Mouse (Mus musculus) T-helper 2 cell (primary cell): ENCODE data around the gene Pcsk4.

ENCODE experiments used
- in situ Hi-C: fragments of 300-600 bp; cut with MboI, MseI; formaldehyde crosslinking; loops from one replicate; pipeline ENCODE4 v1.15.1; 2025; ENCODE audit warnings: high pct_unique_total_duplicates

Pcsk4 gene

GRCm38 (mm10) chr10:80323261-80324119 lies 5.8 kb downstream of the Pcsk4 start:
- in situ Hi-C loops = no loop called here

GRCm38 (mm10) chr10:80322811-80323211 lies 6.5 kb downstream of the Pcsk4 start:
- in situ Hi-C loops = no loop called here

DNA sequence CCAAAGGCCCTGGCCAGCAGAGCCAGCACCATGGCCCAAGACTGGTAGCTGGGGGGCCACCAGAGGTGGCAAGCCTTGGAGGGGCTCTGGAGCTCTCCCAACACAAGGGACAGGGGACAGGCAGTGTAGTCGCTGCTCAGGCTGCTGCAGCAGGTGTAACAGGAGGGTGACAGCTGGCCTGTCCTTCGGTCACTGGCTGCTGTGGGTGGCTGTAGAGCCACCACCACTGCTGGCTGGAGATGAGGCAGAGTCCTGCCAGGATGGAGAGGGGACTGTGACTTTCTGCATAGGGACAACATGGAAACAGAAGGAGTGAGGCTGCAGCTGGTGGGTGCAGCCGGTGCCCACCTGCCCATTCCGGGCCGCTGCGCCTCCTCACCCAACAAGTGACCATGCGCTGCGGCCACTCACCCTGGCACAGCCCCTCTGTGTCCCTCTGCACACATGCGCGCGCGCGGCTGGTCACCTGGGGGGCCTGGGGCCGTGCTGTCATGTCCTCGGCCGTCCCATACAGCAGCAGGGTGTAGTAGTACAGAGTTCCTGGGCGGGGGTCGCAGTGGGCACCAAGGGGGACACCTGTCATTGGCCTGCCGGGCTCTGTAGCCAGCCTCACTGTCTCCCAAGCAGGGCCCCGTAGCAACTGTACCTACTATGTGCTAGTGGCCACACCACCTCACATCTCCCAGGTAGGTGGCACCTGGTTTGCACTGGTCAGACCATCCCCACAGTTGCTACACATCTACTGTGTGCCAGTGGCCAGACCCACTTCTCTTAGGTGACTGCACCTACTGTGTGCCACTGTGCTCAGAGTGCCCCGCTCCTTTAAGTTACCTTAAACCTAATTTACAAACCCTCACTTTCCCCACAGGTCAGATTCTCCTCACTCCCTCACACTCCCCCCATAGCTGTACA lies 7.4 kb downstream of the Pcsk4 start:
- in situ Hi-C loops = no loop called here

DNA sequence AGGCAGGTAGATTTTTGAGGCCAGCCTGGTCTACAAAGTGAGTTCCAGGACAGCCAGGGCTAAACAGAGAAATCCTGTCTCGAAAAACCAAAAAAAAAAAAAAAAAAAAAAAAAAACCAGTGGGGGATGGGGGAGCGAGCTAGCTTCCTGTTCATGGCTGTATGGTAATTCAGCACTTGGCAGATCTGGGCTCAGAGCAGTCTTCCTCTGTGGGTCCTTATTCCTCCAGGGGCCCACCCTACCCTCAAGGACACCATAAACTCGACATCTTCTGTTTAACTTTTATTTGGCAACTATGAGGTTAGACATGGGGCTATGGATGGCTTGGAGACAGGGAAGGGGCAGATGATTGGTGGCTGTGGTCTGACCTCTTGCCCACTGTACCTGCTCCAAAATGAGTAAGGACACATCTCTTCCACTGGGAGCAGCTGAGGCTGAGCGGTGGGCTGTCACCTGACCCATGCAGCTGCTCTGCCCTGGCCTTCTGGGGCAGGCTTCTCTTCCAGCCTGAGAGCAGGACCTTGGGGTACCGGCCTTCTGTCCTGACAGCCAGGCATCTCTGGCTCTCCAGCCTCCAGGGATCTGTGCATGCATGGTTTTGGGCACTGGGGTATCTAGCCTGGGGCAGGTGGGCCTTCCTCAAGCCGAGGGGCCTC lies 8.2 kb downstream of the Pcsk4 start:
- in situ Hi-C loops = no loop called here

- in situ Hi-C loops = no loop called here
Measured at GRCm38 (mm10) chr10:80320340-80320760, 8.9 kb downstream of the Pcsk4 start, which contains the start of gene 2310011J03Rik. Gene 2310011J03Rik, minus strand, starts transcription at chr10:80320537.

GRCm38 (mm10) chr10:80317011-80317410 lies 12.3 kb downstream of the Pcsk4 start:
- in situ Hi-C loops = no loop called here

DNA sequence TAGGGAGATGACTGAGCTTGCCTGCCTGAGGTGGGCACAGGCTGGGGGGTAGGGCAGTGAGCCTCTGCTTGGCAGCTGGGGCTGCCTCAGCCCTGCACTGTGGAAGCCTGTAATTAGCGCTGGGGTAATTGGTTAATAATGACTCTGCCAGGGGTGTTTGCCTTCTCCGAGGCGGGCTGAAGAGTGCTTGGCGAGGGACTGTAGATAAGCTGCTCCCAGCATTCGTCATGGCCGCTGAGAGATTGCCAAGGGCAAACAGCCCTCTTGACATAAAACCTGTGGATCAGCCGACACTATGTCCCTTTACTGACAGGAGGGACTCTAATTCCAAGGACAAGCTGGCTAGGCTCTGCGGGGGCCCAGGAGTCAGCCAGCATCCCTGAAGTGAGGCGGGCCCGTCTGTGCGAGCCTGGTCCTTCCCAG lies 12.9 kb downstream of the Pcsk4 start:
- in situ Hi-C loops = no loop called here

GRCm38 (mm10) chr10:80315315-80315714 lies 14.0 kb downstream of the Pcsk4 start:
- in situ Hi-C loops = no loop called here

DNA sequence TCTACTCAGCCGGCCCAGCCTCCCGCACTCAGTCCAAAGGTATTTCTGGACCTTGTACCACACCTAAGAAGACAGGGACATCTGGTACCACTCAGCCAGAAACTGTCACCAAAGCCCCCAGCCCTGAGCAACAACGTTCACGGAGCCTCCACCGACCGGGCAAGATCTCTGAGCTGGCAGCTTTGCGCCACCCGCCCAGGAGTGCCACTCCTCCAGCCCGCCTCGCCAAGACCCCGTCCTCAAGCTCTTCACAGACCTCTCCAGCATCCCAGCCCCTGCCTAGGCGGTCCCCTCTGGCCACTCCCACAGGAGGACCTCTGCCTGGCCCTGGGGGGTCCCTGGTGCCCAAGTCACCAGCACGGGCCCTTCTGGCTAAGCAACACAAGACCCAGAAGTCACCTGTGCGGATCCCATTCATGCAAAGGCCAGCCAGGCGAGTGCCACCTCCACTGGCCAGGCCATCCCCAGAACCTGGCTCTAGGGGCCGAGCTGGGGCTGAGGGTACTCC lies 14.8 kb downstream of the Pcsk4 start:
- in situ Hi-C loops = no loop called here

GRCm38 (mm10) chr10:80313627-80314201 lies 15.6 kb downstream of the Pcsk4 start:
- in situ Hi-C loops = no loop called here

DNA sequence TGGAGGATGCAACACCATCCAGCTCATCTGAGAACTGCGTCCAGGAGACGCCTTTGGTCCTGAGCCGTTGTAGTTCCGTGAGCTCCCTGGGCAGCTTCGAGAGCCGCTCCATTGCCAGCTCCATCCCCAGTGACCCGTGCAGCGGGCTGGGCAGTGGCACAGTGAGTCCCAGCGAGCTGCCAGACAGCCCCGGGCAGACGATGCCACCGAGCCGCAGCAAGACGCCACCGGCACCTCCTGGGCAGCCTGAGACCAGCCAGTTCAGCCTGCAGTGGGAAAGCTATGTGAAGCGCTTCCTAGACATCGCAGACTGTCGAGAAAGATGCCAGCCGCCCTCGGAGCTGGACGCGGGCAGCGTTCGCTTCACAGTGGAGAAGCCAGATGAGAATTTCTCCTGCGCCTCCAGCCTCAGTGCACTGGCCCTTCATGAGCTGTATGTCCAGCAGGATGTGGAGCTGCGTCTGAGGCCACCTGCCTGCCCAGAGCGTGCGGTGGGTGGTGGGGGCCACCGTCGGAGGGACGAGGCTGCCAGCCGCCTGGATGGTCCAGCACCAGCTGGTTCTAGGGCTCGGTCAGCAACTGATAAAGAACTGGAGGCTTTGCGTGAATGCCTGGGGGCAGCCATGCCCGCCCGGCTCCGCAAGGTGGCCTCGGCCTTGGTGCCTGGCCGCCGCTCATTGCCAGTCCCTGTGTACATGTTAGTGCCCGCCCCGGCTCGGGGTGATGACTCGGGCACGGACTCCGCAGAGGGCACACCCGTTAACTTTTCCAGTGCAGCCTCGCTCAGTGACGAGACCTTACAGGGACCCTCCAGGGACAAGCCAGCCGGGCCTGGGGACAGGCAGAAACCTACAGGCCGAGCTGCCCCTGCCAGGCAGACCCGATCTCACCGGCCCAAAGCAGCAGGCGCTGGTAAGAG lies 16.5 kb downstream of the Pcsk4 start:
- in situ Hi-C loops = no loop called here

DNA sequence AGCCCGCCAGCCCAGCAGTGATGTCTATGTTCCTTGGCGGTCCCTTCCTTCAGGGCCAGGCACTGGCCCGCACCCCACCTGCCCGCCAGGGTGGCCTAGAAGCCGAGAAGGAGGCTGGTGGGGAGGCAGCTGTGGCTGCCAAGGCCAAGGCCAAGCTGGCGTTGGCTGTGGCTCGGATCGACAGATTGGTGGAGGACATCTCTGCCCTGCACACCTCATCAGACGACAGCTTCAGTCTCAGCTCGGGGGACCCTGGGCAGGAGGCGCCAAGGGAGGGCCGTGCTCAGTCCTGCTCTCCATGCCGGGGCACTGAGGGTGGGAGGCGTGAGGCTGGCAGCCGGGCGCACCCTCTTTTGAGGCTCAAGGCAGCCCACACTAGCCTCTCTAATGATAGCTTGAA lies 17.7 kb downstream of the Pcsk4 start:
- in situ Hi-C loops = no loop called here

DNA sequence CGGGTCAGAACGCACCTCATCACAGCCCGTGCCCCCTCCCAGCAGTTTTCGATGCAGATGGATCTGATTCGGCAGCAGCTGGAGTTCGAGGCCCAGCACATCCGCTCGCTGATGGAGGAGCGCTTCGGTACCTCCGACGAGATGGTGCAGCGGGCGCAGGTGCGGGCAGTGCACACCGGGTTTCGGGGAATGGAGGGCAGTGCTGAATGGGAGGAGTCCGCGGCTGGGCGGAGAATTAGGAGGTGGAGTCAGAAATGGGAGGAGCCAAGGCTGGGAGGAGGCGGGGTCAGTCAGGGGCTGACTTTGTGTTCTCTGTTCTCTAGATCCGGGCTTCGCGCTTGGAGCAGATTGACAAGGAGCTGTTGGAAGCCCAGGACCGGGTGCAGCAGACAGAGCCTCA lies 24.4 kb downstream of the Pcsk4 start:
- in situ Hi-C loops = no loop called here

DNA sequence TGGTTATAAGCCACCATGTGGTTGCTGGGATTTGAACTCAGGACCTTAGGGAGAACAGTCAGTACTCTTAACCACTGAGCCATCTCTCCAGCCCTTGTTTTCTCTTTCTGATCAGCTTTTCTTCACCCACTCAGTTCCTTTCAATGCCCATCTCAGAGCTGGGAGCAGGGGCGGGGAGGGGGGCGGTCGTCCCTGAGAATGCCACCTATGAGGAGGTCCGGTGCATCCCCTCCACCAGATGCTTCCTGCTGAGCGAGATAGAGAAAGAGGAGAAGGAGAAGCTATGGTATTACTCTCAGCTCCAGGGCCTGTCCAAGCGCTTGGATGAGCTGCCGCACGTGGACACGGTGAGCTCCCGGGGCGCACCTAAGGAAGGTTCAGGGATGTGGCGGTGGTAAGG lies 24.8 kb downstream of the Pcsk4 start:
- in situ Hi-C loops = no loop called here

GRCm38 (mm10) chr10:80302471-80302881 lies 26.8 kb downstream of the Pcsk4 start:
- in situ Hi-C loops = no loop called here

GRCm38 (mm10) chr10:80302082-80302355 lies 27.3 kb downstream of the Pcsk4 start:
- in situ Hi-C loops = no loop called here

- in situ Hi-C loops = no loop called here
Measured at GRCm38 (mm10) chr10:80301256-80302081, 27.8 kb downstream of the Pcsk4 start.

DNA sequence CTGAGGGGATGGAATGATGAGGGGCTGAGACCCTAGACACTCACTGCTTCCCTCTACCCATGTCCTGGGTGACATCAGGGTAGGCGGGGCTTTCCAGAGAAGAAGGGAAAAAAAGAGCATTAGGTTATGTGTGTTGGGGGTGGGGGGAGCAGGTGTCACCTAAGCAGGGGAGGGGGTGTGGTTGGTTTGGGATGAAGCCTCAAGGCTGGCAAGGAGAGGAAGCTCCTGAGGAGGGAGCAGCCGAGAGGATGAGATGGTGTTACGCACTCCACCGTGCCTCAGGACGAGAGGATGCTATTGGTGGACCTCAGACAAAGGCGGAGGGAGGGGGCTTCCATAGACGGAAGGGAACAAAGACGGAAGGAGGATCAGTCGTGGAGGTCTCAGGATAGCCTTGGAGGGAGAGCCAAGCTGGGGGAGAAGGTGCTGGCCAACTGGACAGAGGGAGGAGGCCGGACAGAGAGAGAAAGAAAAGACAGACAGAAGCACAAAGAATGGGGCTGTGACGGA lies 28.6 kb downstream of the Pcsk4 start:
- in situ Hi-C loops = no loop called here

- in situ Hi-C loops = no loop called here
Measured at GRCm38 (mm10) chr10:80299824-80300223, 29.5 kb downstream of the Pcsk4 start.
